Mouse (Mus musculus) splenic B cell, adult 2 months (primary cell): ENCODE results near the gene Bbof1.
A peak's percentile ranks its signal among the peaks of the same experiment; 100 is the strongest.

Source experiments
- DNase-seq: peaks from one replicate; pipeline ENCODE4 v3.0.0-alpha.2; 2011; ENCODE audit warnings: low read depth, low spot score
- H3K27me3 ChIP-seq: 2 replicates; pipeline ENCODE4 v1.6.1; 2012; ENCODE audit warnings: mild to moderate bottlenecking, low read length, moderate library complexity, mixed read lengths; ENCODE audit not compliant: control insufficient read depth, poor library complexity, insufficient read depth, severe bottlenecking
- H3K36me3 ChIP-seq: 2 replicates; pipeline ENCODE4 v1.6.1; 2012; ENCODE audit warnings: mild to moderate bottlenecking, low read length, moderate library complexity, mixed read lengths; ENCODE audit not compliant: control insufficient read depth, poor library complexity, insufficient read depth, severe bottlenecking

Bbof1 gene

DNA sequence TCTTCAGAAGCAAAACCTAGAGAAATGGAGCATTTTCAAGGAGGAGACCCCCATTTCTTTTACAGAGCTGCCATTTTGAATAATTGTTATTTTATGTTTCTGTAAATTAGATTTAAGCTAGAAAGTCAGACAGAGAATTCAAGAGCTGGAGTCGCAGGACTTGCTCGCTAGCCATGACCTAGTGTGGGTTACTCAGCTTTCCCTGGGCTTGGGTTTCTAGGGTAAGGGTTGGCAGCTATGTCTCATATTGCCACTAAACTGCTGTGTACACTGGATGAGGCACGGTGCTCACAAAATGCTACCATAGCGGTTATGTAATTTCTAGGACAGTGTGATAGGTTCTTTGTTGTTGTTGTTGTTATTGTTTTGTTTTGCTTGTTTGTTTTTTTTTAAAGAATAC lies 16.2 kb upstream of the Bbof1 start:
- Histone ChIP-seq H3K27me3 (no peaks in the 10 kb centered on the region), H3K36me3 (peaks cover 2% of the 10 kb centered on the region)
- no peak for DNase-seq

DNA sequence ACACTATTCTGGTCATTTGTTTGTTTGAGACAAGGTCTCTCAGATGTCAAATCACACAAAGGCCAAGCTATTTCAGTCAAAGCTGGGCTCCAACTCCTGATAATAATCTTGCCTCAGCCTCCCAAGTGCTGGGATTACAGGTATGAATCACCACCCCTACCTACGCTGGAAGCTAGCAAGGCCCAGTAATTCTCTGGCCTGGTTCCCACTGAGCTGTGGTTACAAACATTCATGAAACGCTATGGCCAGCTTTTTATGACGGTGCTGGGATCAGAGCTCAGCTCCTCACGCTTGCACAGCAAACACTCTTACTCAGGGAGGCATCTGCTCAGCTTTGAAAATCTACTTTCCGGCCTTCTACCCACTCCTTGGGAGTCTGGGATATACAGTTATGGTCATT lies 15.0 kb upstream of the Bbof1 start:
- Histone ChIP-seq H3K27me3 (no peaks in the 10 kb centered on the region), H3K36me3 (peaks cover 2% of the 10 kb centered on the region)
- DNase-seq: no peak

DNA sequence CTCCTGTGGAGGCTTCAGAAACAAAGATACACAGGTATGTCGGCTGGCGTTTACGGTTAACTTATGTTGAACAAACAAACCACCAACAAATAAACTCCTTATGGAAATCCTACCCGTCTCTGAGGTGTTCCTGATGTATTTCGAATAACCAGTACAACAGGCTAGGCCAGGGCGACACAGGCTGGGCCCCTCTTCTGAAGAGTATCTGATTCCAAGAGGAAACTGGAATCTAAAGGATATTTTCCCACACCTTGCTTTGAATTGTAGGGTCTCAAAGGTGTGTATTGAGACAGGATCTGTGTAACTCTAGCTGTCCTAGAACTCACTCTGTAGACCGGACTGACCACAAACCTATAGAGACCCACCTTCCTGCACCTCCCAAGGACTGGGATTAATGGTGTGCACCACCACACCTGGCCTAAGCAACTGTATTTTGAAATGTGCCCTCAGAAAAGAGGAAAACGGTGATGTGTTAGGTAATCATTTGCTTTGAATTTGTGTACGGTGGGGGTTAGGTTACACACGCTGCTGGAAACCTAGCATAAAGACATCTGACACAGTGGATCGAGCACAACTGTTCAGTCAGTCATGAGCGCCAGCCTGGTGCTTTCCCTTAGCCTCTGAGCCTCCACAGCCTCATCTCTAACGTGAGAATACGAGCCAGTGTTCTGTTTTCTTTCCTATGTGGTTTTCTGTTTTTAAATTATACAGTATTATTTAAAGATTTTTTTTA lies 11.8 kb upstream of the Bbof1 start:
- no peak for DNase-seq
- Histone ChIP-seq H3K27me3 (no peaks in the 10 kb centered on the region), H3K36me3 (peaks cover 3% of the 10 kb centered on the region)

DNA sequence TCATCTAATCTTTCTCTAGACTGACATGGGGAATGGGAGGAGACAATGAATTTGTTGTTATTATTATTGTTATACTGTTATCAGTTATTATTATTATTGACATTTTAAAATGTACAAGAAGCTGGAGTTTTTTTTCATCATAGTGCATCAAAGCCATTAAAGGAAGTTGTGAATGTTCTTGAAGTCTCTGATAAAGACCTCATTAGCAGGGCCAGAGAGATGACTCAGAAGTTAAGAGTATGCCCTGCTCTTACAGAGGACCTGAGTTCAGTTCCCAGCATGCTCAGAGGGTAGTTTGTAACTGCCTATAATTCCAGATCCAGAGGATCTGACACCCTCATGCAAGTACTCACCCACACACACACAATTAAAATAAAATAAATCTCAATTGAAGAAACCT lies 11.2 kb upstream of the Bbof1 start:
- H3K27me3 ChIP-seq: no peaks in the 10 kb centered on the region
- DNase-seq: no peak

DNA sequence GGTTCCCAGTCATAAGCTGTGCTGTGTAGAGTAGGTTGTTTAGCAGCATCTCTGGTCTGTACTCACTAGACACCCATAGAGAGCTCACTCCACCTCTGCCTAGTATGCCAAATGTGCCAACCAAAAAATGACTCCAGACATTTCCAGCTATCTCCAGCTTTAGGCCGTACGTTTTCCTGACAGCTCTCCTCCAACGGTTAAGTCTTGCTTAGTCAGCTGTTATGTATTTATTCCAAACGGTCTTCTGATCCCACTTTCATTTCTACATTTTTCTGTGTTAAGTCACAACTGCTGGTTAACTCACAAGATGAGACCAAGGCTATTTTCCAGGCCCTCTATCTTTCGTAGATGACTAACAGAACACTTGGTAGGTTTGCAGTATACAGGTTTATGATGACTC lies 10.2 kb upstream of the Bbof1 start:
- Histone ChIP-seq H3K36me3 (peaks cover 7% of the 10 kb centered on the region), H3K27me3 (no peaks in the 10 kb centered on the region)
- no peak for DNase-seq

More for the DNA sequence above, 11.2 kb upstream of the Bbof1 start:
- H3K36me3 ChIP-seq: peaks cover 3% of the 10 kb centered on the region

DNA sequence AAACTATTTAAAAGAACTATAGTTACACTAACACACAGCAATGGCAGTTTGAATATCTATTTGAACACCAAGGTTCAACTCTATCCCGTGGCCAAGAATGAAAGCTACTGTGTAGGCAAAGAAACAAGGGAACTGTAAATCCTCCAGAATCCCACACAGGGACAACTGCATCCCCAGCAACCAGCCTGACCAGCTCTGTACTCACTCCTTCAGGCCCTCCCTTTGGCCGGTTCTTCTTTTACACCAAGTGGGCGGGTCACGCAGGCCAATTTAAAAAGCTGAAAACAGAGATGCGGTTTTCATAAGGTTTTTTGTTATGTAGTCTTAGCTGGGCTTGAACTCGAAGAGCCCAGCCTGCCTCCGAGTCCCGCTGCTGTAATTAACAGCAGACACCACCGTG lies 9.7 kb upstream of the Bbof1 start:
- Histone ChIP-seq H3K27me3 (no peaks in the 10 kb centered on the region), H3K36me3 (peaks cover 7% of the 10 kb centered on the region)
- no peak for DNase-seq

DNA sequence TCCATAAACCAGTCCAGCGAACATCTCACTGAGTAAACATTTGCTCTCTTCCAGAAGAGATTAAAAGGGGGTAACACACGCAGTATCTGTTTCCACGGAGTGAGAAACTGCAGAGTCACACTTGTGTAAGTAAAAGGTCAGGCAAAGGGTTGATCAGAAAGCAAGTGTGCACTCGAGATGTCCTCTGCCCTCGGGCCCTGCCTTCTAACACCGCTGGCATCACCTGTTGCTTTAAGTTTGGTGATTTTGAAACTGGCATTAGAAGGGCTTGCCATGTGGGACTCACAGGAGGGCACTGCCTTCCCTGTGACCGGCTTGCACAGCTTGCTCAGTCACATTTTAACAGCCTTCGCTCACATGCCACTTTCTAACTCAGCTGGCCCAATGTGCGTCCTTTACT lies 9.2 kb upstream of the Bbof1 start:
- DNase-seq: no peak
- no peaks in the 10 kb centered on the region for H3K27me3 ChIP-seq
- peaks cover 7% of the 10 kb centered on the region for H3K36me3 ChIP-seq

DNA sequence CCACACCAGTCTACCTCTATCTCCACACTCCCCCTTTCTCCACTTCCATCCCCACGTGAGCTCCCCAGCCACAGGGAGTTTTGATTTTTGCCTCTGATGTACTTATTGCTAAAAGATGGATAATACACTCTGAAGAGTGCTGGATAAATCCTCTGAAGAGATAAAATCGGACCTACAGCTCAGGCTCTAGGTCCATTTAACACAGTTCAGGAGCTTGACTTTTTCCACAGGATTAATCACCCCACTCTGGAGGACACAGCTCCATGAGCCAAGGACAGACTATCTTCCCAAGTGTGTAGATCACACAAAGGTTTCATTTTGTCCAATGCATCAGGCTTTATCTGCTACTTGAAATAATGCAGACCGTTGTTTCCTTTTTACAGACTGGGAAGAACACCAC lies 8.8 kb upstream of the Bbof1 start:
- DNase-seq: no peak
- Histone ChIP-seq H3K27me3 (no peaks in the 10 kb centered on the region), H3K36me3 (peaks cover 7% of the 10 kb centered on the region)

DNA sequence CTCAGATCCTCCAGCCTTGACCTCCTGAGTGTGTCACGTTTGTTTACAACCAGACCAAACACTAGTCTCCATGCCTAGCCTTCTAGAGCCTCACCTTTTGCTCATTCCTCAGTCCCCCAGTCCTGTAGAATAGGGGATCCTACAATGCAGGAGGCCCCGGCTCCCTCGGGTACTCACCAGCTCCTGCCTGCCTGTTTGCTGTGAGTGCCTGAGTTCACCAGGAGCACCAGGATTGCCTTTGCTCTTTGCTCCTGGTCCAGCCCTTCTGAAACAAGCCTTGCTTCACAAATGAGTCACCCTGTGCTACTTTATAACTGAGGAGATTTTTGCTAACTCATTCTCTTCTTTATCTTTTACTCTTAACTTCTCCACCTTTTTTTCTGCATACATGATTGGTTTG lies 8.2 kb upstream of the Bbof1 start:
- DNase-seq: no peak
- Histone ChIP-seq H3K27me3 (no peaks in the 10 kb centered on the region), H3K36me3 (peaks cover 7% of the 10 kb centered on the region)

DNA sequence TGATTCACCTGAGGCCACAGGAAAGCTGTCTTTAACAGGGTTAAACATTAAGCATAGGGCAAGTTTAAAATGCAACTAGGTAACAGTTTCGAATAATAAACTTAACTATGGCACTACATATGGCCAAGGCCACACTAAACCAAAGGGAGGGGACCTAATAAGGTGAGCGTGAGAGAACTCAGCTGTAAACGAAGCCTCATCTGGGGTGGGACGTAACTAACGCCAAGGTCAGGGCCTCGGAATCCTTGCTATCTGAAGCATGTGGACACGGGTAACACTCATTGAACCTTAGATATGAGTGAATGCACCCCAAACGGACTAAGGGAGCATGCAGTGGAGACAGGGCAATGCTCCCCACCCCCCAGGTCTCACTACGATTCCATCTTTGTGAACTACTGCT lies 5.9 kb upstream of the Bbof1 start:
- Histone ChIP-seq H3K36me3 (peaks cover 7% of the 10 kb centered on the region), H3K27me3 (no peaks in the 10 kb centered on the region)
- DNase-seq: no peak

DNA sequence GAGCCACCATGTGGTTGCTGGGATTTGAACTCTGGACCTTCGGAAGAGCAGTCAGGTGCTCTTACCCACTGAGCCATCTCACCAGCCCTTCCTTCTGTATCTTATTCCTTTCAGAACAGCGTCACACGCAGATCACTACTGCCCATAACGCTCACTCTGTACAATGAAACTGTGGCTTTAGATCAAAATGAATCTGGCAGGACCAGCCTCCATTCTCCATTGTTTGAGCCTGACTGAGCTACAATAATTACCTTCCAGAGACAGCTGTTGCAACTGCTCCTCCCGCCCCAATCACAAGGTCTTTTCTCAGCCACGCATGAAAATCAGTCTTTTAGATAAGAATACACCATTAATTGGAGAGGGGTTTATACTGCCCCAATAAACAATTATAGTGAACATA lies 4.3 kb upstream of the Bbof1 start:
- Histone ChIP-seq H3K27me3 (no peaks in the 10 kb centered on the region), H3K36me3 (peaks cover 7% of the 10 kb centered on the region)
- DNase-seq: no peak

DNA sequence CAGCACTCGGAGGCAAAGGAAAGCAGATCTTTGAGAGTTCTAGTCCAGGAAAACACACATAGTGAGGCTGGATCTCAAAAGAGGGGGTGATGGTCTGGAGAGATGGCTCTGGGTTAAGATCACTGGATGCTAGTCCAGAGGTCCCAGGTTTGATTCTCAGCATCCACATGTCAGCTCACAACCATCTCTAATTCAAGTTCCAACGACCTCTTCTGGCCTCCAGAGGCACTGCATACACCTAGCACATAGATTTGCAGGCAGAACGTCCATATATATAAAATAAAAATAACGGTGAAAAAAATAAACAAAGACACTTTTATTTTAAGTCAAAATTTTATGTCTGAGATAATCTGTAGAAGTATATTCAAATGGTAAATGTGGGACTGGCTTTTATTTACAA lies 1.6 kb upstream of the Bbof1 start:
- no peak for DNase-seq
- Histone ChIP-seq H3K27me3 (no peaks in the 10 kb centered on the region), H3K36me3 (peaks cover 4% of the 10 kb centered on the region; the same call in 1 of the 2 replicates)

DNA sequence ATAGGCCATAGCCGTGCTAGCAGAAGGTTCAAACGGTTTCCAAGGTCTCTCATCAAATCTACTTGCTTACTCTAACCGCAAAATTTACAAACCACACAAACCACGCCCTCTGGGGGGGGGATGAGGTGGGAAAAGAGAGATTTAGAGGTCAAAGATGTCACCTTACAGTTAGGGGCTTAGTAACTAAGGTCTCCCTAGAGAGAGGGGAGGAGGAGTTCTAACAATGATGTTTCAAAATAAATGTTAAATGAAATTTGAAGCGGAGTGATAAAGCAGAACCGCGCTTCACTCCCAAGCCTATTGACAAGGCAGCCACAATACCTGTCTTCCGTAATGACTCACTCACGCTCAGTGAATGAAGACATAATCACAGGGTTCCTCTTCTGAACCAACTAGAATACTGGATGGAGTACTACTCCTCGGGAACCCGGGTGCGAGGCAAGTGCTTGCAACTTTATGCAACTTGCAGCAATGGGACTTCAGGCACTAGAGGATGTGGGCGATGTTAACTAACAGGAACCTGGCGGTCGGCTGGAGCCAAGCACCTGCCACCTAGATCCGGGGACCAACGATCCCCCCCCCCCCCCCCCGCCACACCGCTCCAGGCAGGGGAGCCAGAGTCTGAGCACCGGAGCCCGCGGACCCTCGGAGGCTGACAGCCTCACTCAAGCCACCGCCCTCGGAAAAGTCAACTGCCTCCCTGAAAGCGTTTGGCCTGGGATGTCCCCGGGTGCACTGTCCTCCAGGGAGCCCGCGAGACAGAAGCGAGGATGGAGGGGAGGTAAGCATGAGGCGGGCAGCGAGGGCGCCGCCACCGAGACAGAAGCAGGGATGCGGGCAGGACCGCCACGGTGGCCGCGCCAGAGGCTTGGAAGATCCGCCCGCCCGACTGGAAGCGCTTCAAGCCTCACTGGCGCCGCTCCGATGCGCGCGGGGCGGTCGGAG lies 725 bp upstream of the Bbof1 start:
- Histone ChIP-seq H3K36me3 (no peaks in the 10 kb centered on the region), H3K27me3 (no peaks in the 10 kb centered on the region)
- peak; percentile 82 for DNase-seq

DNA sequence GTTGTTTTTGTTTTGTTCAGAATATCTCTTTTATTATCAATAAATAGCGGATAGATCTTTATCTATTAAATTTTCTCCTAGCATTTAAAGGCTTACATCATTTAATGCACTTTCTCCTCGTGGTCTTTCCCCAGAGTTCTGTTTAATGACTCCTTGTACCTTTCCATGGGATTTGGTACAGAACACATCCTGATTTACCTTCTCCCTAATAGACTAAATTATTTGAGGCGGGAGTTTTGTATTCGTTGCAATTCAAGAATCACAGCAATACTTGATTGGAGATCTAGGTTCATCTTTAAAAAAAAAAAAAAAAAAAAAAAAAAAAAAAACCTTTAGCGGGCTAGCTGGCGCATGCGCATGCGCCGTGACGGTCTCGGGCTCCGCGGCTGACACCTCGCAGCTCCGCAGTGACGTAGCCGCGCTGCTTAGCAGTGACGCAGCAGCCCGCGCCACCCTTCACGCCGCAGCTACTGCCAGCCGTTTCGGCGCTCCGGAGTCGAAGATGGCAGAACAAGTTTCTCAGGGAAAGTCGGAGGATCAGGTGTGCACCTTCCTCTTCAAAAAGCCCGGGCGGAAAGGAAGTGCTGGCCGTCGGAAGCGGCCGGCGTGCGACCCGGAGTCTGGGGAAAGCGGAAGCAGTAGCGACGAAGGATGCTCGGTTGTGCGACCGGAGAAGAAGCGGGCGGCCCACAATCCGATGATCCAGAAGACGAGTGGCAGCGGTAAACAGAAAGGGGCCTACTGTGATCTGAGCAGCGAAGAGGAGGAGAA lies 8.1 kb downstream of the Bbof1 start, which contains the start of gene Rnf113a2:
Rnf113a2 (plus strand) TSS at position 363 of the 771 bp plus-strand sequence.
- DNase-seq: peak; percentile 96
- H3K27me3 ChIP-seq: no peaks in the 10 kb centered on the region
- no peaks in the 10 kb centered on the region for H3K36me3 ChIP-seq

DNA sequence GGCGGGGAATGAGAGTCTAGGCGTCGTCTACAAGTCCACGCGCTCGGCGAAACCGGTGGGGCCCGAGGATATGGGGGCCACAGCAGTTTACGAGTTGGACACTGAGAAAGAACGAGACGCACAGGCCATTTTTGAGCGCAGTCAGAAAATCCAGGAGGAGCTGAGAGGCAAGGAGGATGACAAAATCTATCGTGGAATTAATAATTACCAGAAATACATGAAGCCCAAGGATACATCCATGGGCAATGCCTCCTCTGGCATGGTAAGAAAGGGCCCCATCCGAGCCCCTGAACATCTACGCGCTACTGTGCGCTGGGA lies 8.7 kb downstream of the Bbof1 start:
- H3K36me3 ChIP-seq: no peaks in the 10 kb centered on the region
- H3K27me3 ChIP-seq: no peaks in the 10 kb centered on the region
- DNase-seq: no peak
